Mouse (Mus musculus): ENCODE measurements around the gene Lama2. TPM values are rescaled to one million over a fixed set of nuclear protein-coding genes. Genes with fewer than 3 reads are reported as not detected.

The Lama2 gene
- polyA plus RNA-seq, 1 experiment from 2014 or later, result 6.6 TPM

- DNase-seq (no peak), ATAC-seq (ENCODE audit: low FRiP score, low TSS enrichment) (no peak)
- Histone ChIP-seq H3K9me3 (ENCODE audit: control insufficient read depth, low read length) (no peaks in the 10 kb centered on the region), H3K9ac (replicated peaks; ENCODE audit: low read length) (no peak overlapping the region), H3K27me3 (ENCODE audit: control insufficient read depth, insufficient read depth, low read length) (no peaks in the 10 kb centered on the region), H3K27ac (replicated peaks; ENCODE audit: low read depth, low read length) (no peak overlapping the region), H3K4me3 (replicated peaks; ENCODE audit: low read depth, low read length) (no peak overlapping the region), H3K4me1 (ENCODE audit: control insufficient read depth, insufficient read depth, low read length) (no peaks in the 10 kb centered on the region), H3K4me2 (ENCODE audit: low read length) (no peak overlapping the region), H3K36me3 (ENCODE audit: control insufficient read depth, insufficient read depth, low read length) (no peaks in the 10 kb centered on the region)
- 84% methylated on average over 5 of the region's 5 CpGs for WGBS
Measured at GRCm38 (mm10) chr10:27233577-27233976, 386.0 kb downstream of the Lama2 start.

GRCm38 (mm10) chr10:27223815-27224375, 395.7 kb downstream of the Lama2 start:
- H3K27me3 ChIP-seq (ENCODE audit: control insufficient read depth, insufficient read depth, low read length), result no peaks in the 10 kb centered on the region
- H3K9me3 ChIP-seq (ENCODE audit: control insufficient read depth, low read length), result no peaks in the 10 kb centered on the region

GRCm38 (mm10) chr10:27222639-27223315, 396.8 kb downstream of the Lama2 start:
- Histone ChIP-seq H3K27ac (replicated peaks; ENCODE audit: low read depth, low read length) (no peak overlapping the region), H3K36me3 (ENCODE audit: control insufficient read depth, insufficient read depth, low read length) (no peaks in the 10 kb centered on the region), H3K27me3 (ENCODE audit: control insufficient read depth, insufficient read depth, low read length) (no peaks in the 10 kb centered on the region), H3K9me3 (ENCODE audit: control insufficient read depth, low read length) (no peaks in the 10 kb centered on the region), H3K4me1 (ENCODE audit: control insufficient read depth, insufficient read depth, low read length) (0 out of 2 replicates have a peak, but pooled peaks cover 4% of the 10 kb centered on the region), H3K9ac (replicated peaks; ENCODE audit: low read length) (no peak overlapping the region), H3K4me2 (ENCODE audit: low read length) (no peak overlapping the region), H3K4me3 (replicated peaks; ENCODE audit: low read depth, low read length) (no peak overlapping the region)
- no peak for ATAC-seq (ENCODE audit: low FRiP score, low TSS enrichment)
- peak; percentile 17 for DNase-seq
- 73% methylated on average over 6 of the region's 6 CpGs for WGBS

More at GRCm38 (mm10) chr10:27223815-27224375, 395.7 kb downstream of the Lama2 start:
- no peak overlapping the region for H3K4me2 ChIP-seq (ENCODE audit: low read length)
- WGBS, result 83% methylated on average over 8 of the region's 8 CpGs
- DNase-seq (no peak), ATAC-seq (ENCODE audit: low FRiP score, low TSS enrichment) (no peak)
- no peak overlapping the region for H3K9ac ChIP-seq (replicated peaks; ENCODE audit: low read length)
- H3K4me1 ChIP-seq (ENCODE audit: control insufficient read depth, insufficient read depth, low read length), result 0 out of 2 replicates have a peak, but pooled peaks cover 4% of the 10 kb centered on the region
- H3K36me3 ChIP-seq (ENCODE audit: control insufficient read depth, insufficient read depth, low read length), result no peaks in the 10 kb centered on the region
- H3K27ac ChIP-seq (replicated peaks; ENCODE audit: low read depth, low read length), result no peak overlapping the region
- no peak overlapping the region for H3K4me3 ChIP-seq (replicated peaks; ENCODE audit: low read depth, low read length)

- no peak for DNase-seq
- Histone ChIP-seq H3K4me1 (ENCODE audit: control insufficient read depth, insufficient read depth, low read length) (0 out of 2 replicates have a peak, but pooled peaks cover 4% of the 10 kb centered on the region), H3K4me3 (replicated peaks; ENCODE audit: low read depth, low read length) (no peak overlapping the region), H3K4me2 (ENCODE audit: low read length) (no peak overlapping the region), H3K9ac (replicated peaks; ENCODE audit: low read length) (no peak overlapping the region), H3K36me3 (ENCODE audit: control insufficient read depth, insufficient read depth, low read length) (no peaks in the 10 kb centered on the region), H3K27ac (replicated peaks; ENCODE audit: low read depth, low read length) (no peak overlapping the region), H3K27me3 (ENCODE audit: control insufficient read depth, insufficient read depth, low read length) (no peaks in the 10 kb centered on the region), H3K9me3 (ENCODE audit: control insufficient read depth, low read length) (no peaks in the 10 kb centered on the region)
- WGBS, result 50% methylated on average over 1 of the region's 1 CpGs
- ATAC-seq (ENCODE audit: low FRiP score, low TSS enrichment), result no peak
Measured at GRCm38 (mm10) chr10:27219698-27220097, 399.9 kb downstream of the Lama2 start.

- H3K4me3 ChIP-seq (replicated peaks; ENCODE audit: low read depth, low read length), result no peak overlapping the region
Measured at GRCm38 (mm10) chr10:27207320-27207719, 412.2 kb downstream of the Lama2 start.

GRCm38 (mm10) chr10:27198443-27198842, 421.1 kb downstream of the Lama2 start:
- no peaks in the 10 kb centered on the region for H3K27me3 ChIP-seq (ENCODE audit: control insufficient read depth, insufficient read depth, low read length)
- no peaks in the 10 kb centered on the region for H3K9me3 ChIP-seq (ENCODE audit: control insufficient read depth, low read length)
- no peak overlapping the region for H3K27ac ChIP-seq (replicated peaks; ENCODE audit: low read depth, low read length)
- H3K4me1 ChIP-seq (ENCODE audit: control insufficient read depth, insufficient read depth, low read length), result no peaks in the 10 kb centered on the region
- no peak overlapping the region for H3K9ac ChIP-seq (replicated peaks; ENCODE audit: low read length)
- 88% methylated on average over 1 of the region's 1 CpGs for WGBS
- DNase-seq (no peak), ATAC-seq (ENCODE audit: low FRiP score, low TSS enrichment) (no peak)
- H3K4me2 ChIP-seq (ENCODE audit: low read length), result no peak overlapping the region
- no peaks in the 10 kb centered on the region for H3K36me3 ChIP-seq (ENCODE audit: control insufficient read depth, insufficient read depth, low read length)
- H3K4me3 ChIP-seq (replicated peaks; ENCODE audit: low read depth, low read length), result no peak overlapping the region

More at GRCm38 (mm10) chr10:27207320-27207719, 412.2 kb downstream of the Lama2 start:
- 18% methylated on average over 12 of the region's 12 CpGs for WGBS
- H3K4me2 ChIP-seq (ENCODE audit: low read length), result peak overlapping the region; percentile 22; the same call in 1 of the 2 replicates
- H3K9ac ChIP-seq (replicated peaks; ENCODE audit: low read length), result no peak overlapping the region
- H3K4me1 ChIP-seq (ENCODE audit: control insufficient read depth, insufficient read depth, low read length), result no peaks in the 10 kb centered on the region
- ATAC-seq (ENCODE audit: low FRiP score, low TSS enrichment) (no peak), DNase-seq (peak; percentile 8)
- H3K27me3 ChIP-seq (ENCODE audit: control insufficient read depth, insufficient read depth, low read length), result no peaks in the 10 kb centered on the region
- no peaks in the 10 kb centered on the region for H3K36me3 ChIP-seq (ENCODE audit: control insufficient read depth, insufficient read depth, low read length)
- H3K27ac ChIP-seq (replicated peaks; ENCODE audit: low read depth, low read length), result no peak overlapping the region
- H3K9me3 ChIP-seq (ENCODE audit: control insufficient read depth, low read length), result no peaks in the 10 kb centered on the region

- 93% methylated on average over 8 of the region's 8 CpGs for WGBS
- Histone ChIP-seq H3K9ac (replicated peaks; ENCODE audit: low read length) (no peak overlapping the region), H3K4me3 (replicated peaks; ENCODE audit: low read depth, low read length) (no peak overlapping the region), H3K27me3 (ENCODE audit: control insufficient read depth, insufficient read depth, low read length) (no peaks in the 10 kb centered on the region), H3K4me1 (ENCODE audit: control insufficient read depth, insufficient read depth, low read length) (no peaks in the 10 kb centered on the region), H3K27ac (replicated peaks; ENCODE audit: low read depth, low read length) (no peak overlapping the region), H3K4me2 (ENCODE audit: low read length) (no peak overlapping the region), H3K9me3 (ENCODE audit: control insufficient read depth, low read length) (no peaks in the 10 kb centered on the region), H3K36me3 (ENCODE audit: control insufficient read depth, insufficient read depth, low read length) (no peaks in the 10 kb centered on the region)
- DNase-seq, result no peak
- no peak for ATAC-seq (ENCODE audit: low FRiP score, low TSS enrichment)
Measured at GRCm38 (mm10) chr10:27193986-27194908, 425.3 kb downstream of the Lama2 start.

- ATAC-seq (ENCODE audit: low FRiP score, low TSS enrichment) (no peak), DNase-seq (no peak)
- no peak overlapping the region for H3K27ac ChIP-seq (replicated peaks; ENCODE audit: low read depth, low read length)
- no peak overlapping the region for H3K4me2 ChIP-seq (ENCODE audit: low read length)
- WGBS, result 87% methylated on average over 9 of the region's 9 CpGs
- no peak overlapping the region for H3K4me3 ChIP-seq (replicated peaks; ENCODE audit: low read depth, low read length)
- H3K9ac ChIP-seq (replicated peaks; ENCODE audit: low read length), result no peak overlapping the region
- H3K4me1 ChIP-seq (ENCODE audit: control insufficient read depth, insufficient read depth, low read length), result no peaks in the 10 kb centered on the region
- H3K36me3 ChIP-seq (ENCODE audit: control insufficient read depth, insufficient read depth, low read length), result no peaks in the 10 kb centered on the region
- no peaks in the 10 kb centered on the region for H3K27me3 ChIP-seq (ENCODE audit: control insufficient read depth, insufficient read depth, low read length)
- no peaks in the 10 kb centered on the region for H3K9me3 ChIP-seq (ENCODE audit: control insufficient read depth, low read length)
Measured at GRCm38 (mm10) chr10:27188630-27189365, 430.8 kb downstream of the Lama2 start.
